In the genomic region with DNA sequence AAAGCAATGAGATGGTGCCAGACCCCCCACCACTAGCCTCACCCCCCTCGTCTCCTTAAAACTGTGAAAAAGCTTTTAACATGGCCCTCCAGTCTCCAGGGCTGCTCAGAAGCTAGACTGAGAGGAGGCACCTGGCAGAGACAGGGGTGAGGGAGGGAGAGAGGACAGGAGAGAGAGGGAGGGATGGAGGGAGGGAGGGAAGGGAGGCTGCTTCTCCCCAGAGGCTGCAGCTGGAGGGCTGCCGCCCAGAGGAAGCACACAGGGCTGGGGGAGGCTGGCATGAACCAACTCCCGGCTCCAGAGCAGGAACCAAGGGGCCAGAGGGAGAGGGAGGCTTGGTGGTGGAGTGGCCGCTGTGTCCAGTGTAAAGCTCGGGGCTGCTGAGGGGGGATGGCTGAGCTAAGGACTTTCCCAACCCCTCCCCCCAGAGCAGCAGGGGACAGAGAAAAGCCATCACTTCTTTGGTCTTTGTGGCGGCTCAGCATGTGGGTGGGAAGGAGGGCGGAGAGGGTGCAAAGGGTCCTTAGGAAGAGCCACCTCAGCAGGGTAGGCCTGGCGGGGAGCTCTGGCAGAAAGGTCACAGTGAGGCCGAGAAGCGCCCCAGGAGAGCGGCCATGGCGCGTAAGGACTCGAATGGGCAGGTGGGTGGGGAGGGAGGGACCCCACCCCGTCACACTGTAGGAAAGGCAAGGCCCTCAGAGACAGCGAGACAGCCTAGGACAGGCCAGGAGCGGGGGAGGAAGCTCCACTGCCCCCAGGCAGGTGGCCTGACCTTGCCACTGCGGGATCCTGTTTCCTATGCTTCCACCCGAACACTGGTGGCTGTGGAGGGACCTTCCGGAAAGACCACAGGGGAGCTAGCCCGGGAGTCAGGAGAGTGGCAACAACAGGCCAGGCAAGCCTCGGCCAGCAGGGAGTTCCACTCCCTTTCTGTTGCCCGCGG, we compare ENCODE assay signal across 8 mouse cellular contexts. TPM values are rescaled to one million over a fixed set of nuclear protein-coding genes. Genes with fewer than 3 reads are reported as not detected.
DNase-seq lines count a peak whose midpoint lies in the region; ATAC-seq and TF ChIP-seq lines count a peak whose summit lies in the region.

No protein-coding gene starts in this region.

- H3K27me3 ChIP-seq in heart, embryonic 10.5 days (ENCODE audit: insufficient read depth, poor library complexity, severe bottlenecking), result peaks cover 11% of the 10 kb centered on the region; the same call in 1 of the 2 replicates
- no peaks in the 10 kb centered on the region for H3K27me3 ChIP-seq in hindbrain, postnatal 0 days (ENCODE audit: insufficient read depth, low read length)

- 17% methylated on average over 24 of the region's 24 CpGs for WGBS in heart, embryonic 10.5 days
- 20% methylated on average over 24 of the region's 24 CpGs for WGBS in hindbrain, postnatal 0 days
- WGBS in olfactory bulb, adult 2 months, result 41% methylated on average over 24 of the region's 24 CpGs

- TF ChIP-seq POLR2A in brain, embryonic 14.5 days (IDR thresholded peaks at IDR 0.05; ENCODE audit: borderline replicate concordance, extremely low read depth, insufficient read depth, insufficient read length, poor library complexity, severe bottlenecking), result no peak
- no peak for TF ChIP-seq POLR2A in olfactory bulb, adult 2 months (IDR thresholded peaks at IDR 0.05; ENCODE audit: insufficient read depth, low read depth, low read length)

- H3K4me1 ChIP-seq in heart, embryonic 10.5 days, result peaks cover 46% of the 10 kb centered on the region
- peaks cover 13% of the 10 kb centered on the region for H3K4me1 ChIP-seq in hindbrain, postnatal 0 days (ENCODE audit: insufficient read depth, low read length)
- peaks cover 30% of the 10 kb centered on the region for H3K4me1 ChIP-seq in olfactory bulb, adult 2 months (ENCODE audit: control insufficient read depth, insufficient read depth, low read length)

- DNase-seq in heart, embryonic 10.5 days (ENCODE audit: low spot score), result no peak
- DNase-seq in heart, adult 9 months (ENCODE audit: low spot score in 2 of 2), result no peak
- DNase-seq in brain, embryonic 14.5 days (ENCODE audit: low read depth), result peak; percentile 80
- peak; percentile 38 for DNase-seq in hindbrain, postnatal 0 days (ENCODE audit: low spot score)
- no peak for DNase-seq in gastrocnemius, postnatal 14 days
- no peak for DNase-seq in natural killer cell, adult 2 months (ENCODE audit: low spot score in 2 of 2)
- DNase-seq in urinary bladder, adult 18-20 months (ENCODE audit: low spot score in 2 of 2), result no peak

- TF ChIP-seq CTCF in brain, embryonic 14.5 days (IDR thresholded peaks at IDR 0.05; ENCODE audit: borderline replicate concordance, extremely low read depth, insufficient read depth, insufficient read length), result no peak
- no peak for TF ChIP-seq CTCF in hindbrain, postnatal 0 days (IDR thresholded peaks at IDR 0.05; ENCODE audit: low read depth)
- TF ChIP-seq CTCF in olfactory bulb, adult 2 months (IDR thresholded peaks at IDR 0.05; ENCODE audit: insufficient read depth, low read depth, low read length), result no peak

- intact Hi-C loops in gastrocnemius, postnatal 14 days (cut with DNase I; ENCODE audit: low total_unique reads), result loop anchor here (5.0 kb wide), 1 partner anchor 351 kb away; no protein-coding TSS in a partner anchor

- no peaks in the 10 kb centered on the region for H3K9me3 ChIP-seq in heart, embryonic 10.5 days
- H3K9me3 ChIP-seq in hindbrain, postnatal 0 days (ENCODE audit: low read length), result no peaks in the 10 kb centered on the region

- no peak overlapping the region; the same call in 1 of the 2 replicates for H3K9ac ChIP-seq in hindbrain, postnatal 0 days (replicated peaks; ENCODE audit: low read length)

- no peak overlapping the region for H3K4me2 ChIP-seq in hindbrain, postnatal 0 days (ENCODE audit: low read depth, low read length)

- peak overlapping the region; percentile 82 for H3K27ac ChIP-seq in heart, embryonic 10.5 days
- peak overlapping the region; percentile 12; the same call in 1 of the 2 replicates for H3K27ac ChIP-seq in hindbrain, postnatal 0 days
- H3K27ac ChIP-seq in olfactory bulb, adult 2 months (ENCODE audit: insufficient read depth, low read depth, low read length), result peak overlapping the region; percentile 79

- H3K4me3 ChIP-seq in heart, embryonic 10.5 days, result peak overlapping the region; percentile 25
- no peak overlapping the region for H3K4me3 ChIP-seq in hindbrain, postnatal 0 days (ENCODE audit: low read length)
- no peak overlapping the region for H3K4me3 ChIP-seq in olfactory bulb, adult 2 months (ENCODE audit: insufficient read depth, low read depth, low read length)

- ATAC-seq in hindbrain, postnatal 0 days, result no peak; the same call in 1 of the 2 replicates

- H3K36me3 ChIP-seq in heart, embryonic 10.5 days, result peaks cover 24% of the 10 kb centered on the region
- peaks cover 14% of the 10 kb centered on the region for H3K36me3 ChIP-seq in hindbrain, postnatal 0 days (ENCODE audit: insufficient read depth, low read length)

RNA-seq across cellular contexts. Expression of a gene that starts 15.6 kb away (rescaled TPM):
- polyA plus RNA-seq in heart, embryonic 10.5 days (2016; fragmentation: Nextera tagmentation; extraction: Ambion mirVana), result 66.8 and 75.2 TPM in 2 replicates
- polyA plus RNA-seq in brain, embryonic 14.5 days (2012; rRNA removed), result 120 and 154 TPM in 2 replicates
- 120 and 138 TPM in 2 replicates for total RNA-seq in hindbrain, postnatal 0 days (2014; rRNA removed)
- 127 and 136 TPM in 2 replicates for polyA plus RNA-seq in hindbrain, postnatal 0 days (2015; fragmentation: Nextera tagmentation; extraction: Ambion mirVana)
- not detected in 2 replicates for polyA plus RNA-seq in olfactory bulb, adult 2 months (2012; ENCODE audit: insufficient read depth, insufficient read length, low replicate concordance, missing spikeins)
- total RNA-seq in gastrocnemius, postnatal 14 days (2021), result 10 to 100 TPM; 21.1 to 22.6 TPM

RNA-seq across cellular contexts. Expression of a gene that starts 30.3 kb away (rescaled TPM):
- 0.28 and 0.60 TPM in 2 replicates for polyA plus RNA-seq in heart, embryonic 10.5 days (2016; fragmentation: Nextera tagmentation; extraction: Ambion mirVana)
- 1.5 and 2.6 TPM in 2 replicates for polyA plus RNA-seq in brain, embryonic 14.5 days (2012; rRNA removed)
- total RNA-seq in hindbrain, postnatal 0 days (2014; rRNA removed), result 1.4 TPM in 1 of 2 replicates, not detected in the other
- 0.18 and 0.40 TPM in 2 replicates for polyA plus RNA-seq in hindbrain, postnatal 0 days (2015; fragmentation: Nextera tagmentation; extraction: Ambion mirVana)
- polyA plus RNA-seq in olfactory bulb, adult 2 months (2012; ENCODE audit: insufficient read depth, insufficient read length, low replicate concordance, missing spikeins), result not detected in 2 replicates
- total RNA-seq in gastrocnemius, postnatal 14 days (2021), result under 1 TPM; 0.49 to 0.62 TPM

RNA-seq across cellular contexts. Expression of a gene that starts 52.6 kb away (rescaled TPM):
- polyA plus RNA-seq in heart, embryonic 10.5 days (2016; fragmentation: Nextera tagmentation; extraction: Ambion mirVana), result 2.5 and 3.4 TPM in 2 replicates
- polyA plus RNA-seq in brain, embryonic 14.5 days (2012; rRNA removed), result 2.1 and 2.4 TPM in 2 replicates
- total RNA-seq in hindbrain, postnatal 0 days (2014; rRNA removed), result 7.2 and 11.7 TPM in 2 replicates
- 4.7 and 5.8 TPM in 2 replicates for polyA plus RNA-seq in hindbrain, postnatal 0 days (2015; fragmentation: Nextera tagmentation; extraction: Ambion mirVana)
- not detected in 2 replicates for polyA plus RNA-seq in olfactory bulb, adult 2 months (2012; ENCODE audit: insufficient read depth, insufficient read length, low replicate concordance, missing spikeins)
- total RNA-seq in gastrocnemius, postnatal 14 days (2021), result 10 to 100 TPM in 1 of 2 experiments, 1 to 10 TPM in 1; 4.0 to 15.3 TPM

Comparison
In these comparisons a context has a peak if more than half of its experiments do, and no peak if none do; other contexts are left out.
1. DNase-seq: peak in brain, embryonic 14.5 days (single experiment) and hindbrain, postnatal 0 days (single experiment); none in heart, embryonic 10.5 days (single experiment), heart, adult 9 months (0 of 2), gastrocnemius, postnatal 14 days (single experiment), natural killer cell, adult 2 months (0 of 2) and urinary bladder, adult 18-20 months (0 of 2).
2. H3K27ac ChIP-seq: peak in every context shown above with its lines; median percentile 82 in heart, embryonic 10.5 days; 79 in olfactory bulb, adult 2 months; 12 in hindbrain, postnatal 0 days.